Mouse (Mus musculus) E14TG2a.4 (cell line): Measurements from ENCODE around the gene Tbc1d2b.

Experiments
- CTCF ChIP-seq: conservative IDR thresholded peaks from 2 replicates; pipeline ENCODE4 v1.5.1; 2014; ENCODE audit warnings: low read length
- POU5F1 ChIP-seq: IDR thresholded peaks from 2 replicates; pipeline ENCODE4 v1.6.1; 2014; ENCODE audit warnings: low read length, borderline replicate concordance

- TF ChIP-seq CTCF (no peak), POU5F1 (no peak)
These were observed 57.5 kb downstream of the Tbc1d2b start for GRCm38 (mm10) chr9:90213127-90213526.
